Mouse (Mus musculus): ENCODE results near the gene Tmem140.

The Tmem140 gene

DNA sequence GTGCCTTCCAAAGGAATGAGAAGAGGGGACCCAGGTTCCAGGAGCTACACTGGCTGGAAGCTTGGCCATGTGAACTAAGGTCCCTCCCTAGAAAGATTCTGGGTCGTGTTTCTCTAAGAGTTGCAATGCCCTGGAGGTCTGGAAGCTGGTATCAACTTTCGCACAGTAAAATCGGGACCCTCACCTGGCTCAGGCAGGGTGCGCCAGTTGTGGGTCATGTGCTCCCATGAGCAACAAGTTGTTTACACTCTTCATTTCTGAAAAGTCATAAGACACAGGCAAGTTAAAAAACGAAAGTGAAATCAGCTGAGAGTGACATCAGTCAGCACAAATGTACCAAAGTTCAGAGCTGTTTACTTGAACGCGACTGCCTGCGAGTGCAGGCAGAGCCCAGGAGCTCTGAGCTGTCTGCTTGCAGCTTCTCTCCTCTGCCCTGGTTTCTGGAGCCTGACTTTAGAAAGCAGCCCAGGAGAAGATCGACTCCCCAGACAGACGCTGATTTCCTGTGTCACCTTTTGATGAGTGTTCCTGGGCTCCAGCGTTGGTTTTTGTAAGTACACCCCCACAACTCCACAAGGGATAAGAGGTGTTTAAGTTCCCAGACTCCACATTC lies at the start of gene Tmem140:
Gene Tmem140, plus strand, starts transcription at position 356 of the 613 bp plus-strand sequence.
- DNase-seq, result no peak

DNA sequence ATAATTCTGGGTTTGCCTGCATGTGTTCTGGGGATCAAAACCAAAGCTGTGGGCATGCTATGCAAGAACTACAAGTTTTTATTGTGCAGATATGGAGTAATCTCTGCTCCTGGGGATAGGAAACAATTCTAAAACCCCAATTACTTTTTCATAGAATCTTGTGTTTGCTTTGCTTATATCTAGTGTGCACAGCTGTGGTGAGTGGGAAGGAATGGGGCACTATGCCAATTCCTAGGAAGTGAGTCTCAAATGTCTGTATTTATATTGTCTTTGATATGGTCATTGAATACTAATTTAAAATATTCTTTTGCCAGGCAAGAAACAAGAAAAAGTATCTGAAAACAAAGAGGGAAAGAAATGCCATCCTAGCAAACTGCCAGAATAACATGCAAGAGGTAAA lies 38.5 kb upstream of the Tmem140 start:
- DNase-seq, result no peak

DNA sequence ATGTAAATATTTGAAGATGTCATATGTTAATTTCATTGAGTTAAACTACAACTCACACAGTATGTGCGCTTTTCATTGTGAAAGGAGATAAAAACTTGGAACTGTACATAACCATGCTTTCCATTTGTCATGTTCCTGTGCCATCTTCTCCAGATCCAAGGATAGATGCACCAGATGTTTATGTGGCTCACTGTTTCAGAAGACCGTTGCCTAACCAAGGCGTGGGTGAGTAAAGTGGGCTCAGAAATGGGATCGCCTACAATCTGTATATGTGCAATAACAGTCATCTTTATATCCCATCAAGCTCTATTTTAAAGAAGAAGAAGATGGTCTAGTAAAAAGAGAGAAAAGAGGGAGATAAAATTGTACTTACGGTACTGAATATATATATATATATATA lies 30.6 kb upstream of the Tmem140 start:
- no peak for DNase-seq

DNA sequence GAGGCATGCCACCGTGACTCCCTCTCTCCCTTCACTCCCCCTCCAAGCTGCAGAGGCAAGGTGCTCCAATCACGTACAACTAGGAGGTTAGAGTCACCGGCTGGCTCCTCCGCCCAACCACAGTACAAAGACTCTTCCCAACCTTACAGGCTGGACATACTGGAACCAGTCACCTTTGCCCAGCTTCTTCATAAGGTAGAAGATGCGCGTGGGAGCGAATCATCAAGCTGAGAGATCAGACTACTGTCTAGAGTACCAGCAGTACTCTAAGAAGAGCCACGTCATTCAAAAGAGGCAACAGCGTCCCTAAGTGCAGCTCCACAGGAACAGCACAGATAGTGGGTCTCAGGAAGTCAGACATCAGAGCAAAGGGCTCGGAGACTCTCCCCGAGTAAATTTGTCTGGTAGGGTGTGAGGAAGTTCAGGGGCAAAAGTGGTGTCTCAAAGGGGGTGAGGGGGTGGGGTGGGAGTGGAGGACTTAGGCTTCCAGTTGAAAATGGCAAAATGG lies 1.3 kb upstream of the Tmem140 start:
- no peak for DNase-seq

DNA sequence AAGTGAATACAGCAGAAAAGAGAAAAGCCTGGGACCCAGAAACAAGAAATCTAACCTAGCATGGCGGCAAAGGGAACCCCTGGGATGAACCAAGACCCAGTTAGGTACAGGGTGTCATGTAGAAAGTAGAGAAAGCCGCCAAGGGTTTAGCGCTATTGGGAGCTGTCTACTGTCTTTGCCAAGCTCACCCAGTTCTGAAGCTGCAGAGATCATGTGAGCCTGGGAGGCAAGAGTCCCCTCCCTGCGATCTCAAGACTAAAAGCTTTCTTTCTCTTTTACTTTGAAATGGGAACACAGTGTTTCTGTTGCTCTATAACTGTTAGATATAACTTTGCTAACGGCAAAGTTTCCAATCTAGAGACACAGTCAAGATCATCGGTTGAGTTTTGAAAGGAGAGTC lies 565 bp upstream of the Tmem140 start:
- DNase-seq, result no peak

DNA sequence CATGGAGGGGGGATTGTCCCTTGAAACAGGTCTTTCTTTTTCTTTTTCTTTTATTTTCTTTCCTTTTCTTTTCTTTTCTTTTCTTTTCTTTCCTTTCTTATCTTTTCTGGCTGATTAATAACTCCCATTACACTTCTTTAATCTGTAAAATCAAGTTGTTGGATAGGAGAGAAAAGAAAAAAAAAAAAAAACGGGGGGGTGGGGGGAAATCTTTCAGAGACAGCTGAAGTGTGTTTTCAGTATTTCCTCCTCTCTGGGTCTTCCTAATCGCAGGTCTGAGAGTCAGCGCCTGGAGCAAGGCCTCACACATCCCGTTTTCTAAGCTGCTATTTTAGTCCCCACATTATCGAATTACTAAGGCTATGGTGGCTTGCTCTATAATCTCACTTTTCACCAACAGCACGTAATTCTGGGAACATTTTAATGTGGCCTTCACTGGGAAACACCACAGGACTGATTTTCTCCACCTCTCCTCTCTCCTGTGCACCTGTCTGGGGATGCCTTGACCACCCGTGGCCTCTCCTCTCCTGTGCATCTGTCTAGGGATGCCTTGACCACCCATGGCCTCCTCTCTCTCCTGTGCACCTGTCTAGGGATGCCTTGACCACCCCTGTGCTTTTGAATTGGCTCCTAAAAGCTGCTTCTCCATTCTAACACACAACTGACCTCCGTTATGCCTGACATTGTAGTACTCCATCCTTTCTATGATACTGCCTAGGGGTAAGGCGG lies 1.0 kb downstream of the Tmem140 start:
- no peak for DNase-seq

DNA sequence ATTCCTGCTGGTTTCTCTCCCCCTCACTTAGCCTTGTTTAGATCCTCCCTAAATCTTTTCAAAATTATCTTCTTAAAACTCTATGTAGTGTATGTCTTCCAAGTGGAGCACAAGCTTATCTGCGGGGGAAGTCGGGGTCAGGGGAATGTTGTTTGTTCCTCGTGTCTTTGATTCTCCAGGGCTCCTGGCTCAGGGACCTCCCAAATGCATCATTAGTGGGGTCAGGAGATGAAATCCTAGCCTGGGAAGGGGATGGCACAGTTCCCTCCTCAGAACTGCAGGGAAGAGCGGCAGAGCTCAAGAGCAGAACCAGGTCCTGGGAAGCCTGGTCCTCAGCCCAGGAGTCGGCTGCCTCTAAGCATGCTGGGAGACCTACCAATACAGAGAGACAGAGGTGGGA lies 2.3 kb downstream of the Tmem140 start:
- DNase-seq, result no peak

DNA sequence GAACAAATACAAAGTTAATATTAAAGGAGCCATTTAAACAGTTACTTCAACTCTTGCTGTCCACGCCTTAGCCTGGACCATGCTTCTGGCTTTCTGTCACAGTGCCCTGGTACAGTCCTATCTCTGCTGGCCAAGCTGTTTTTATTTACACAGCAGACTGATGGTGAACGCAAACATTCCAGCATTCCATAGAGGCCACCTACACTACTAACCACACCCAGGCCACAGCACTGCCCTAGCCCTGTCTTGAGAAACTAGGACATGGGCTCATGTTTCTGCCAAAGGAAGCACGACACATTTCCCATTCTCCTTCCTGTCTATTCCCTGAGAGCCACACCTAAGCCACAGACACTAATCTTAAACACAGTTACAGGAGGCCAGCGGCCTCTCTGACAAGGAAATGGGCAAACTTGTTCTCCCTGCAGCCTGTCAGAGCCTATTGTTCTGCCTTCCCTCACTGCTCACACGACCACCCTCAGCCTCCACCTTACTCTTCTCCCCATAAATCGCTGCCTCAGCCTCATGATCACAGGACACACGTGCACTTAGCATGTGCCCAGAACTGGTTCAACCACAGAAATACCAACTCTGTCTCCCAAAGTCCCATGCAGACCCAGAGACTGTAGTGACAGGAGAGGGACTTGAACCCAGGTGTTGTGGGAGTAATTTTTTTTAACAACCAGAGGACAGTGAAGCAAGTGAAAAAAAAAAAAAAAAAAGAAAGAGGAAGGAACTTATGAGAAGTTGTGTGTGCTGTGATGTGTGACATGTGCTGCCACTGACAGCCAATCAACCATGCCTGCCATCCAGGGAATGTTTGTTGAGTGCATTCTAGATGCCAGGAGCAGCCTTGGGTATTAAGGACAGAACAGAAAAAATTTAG lies 3.0 kb downstream of the Tmem140 start:
- no peak for DNase-seq

DNA sequence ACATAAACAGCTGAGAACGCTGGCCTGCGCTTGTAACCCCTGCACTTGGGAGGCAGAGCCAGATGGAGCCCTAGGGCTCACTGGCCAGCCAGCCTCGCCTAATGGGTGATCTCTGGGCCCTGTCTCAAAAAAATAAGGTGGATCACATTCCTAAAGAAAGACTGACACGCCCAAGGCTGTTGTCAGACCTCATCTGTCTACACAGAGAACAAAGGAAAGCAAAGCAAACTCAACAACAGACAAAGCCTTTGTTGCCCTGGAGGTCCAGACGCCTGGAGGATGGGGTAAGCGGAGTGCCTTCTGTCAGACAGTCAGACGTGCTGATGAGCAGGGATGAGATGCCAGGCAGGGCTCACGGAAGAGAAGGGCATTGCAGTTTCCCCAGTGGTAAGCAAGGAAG lies 3.8 kb downstream of the Tmem140 start:
- DNase-seq, result no peak

DNA sequence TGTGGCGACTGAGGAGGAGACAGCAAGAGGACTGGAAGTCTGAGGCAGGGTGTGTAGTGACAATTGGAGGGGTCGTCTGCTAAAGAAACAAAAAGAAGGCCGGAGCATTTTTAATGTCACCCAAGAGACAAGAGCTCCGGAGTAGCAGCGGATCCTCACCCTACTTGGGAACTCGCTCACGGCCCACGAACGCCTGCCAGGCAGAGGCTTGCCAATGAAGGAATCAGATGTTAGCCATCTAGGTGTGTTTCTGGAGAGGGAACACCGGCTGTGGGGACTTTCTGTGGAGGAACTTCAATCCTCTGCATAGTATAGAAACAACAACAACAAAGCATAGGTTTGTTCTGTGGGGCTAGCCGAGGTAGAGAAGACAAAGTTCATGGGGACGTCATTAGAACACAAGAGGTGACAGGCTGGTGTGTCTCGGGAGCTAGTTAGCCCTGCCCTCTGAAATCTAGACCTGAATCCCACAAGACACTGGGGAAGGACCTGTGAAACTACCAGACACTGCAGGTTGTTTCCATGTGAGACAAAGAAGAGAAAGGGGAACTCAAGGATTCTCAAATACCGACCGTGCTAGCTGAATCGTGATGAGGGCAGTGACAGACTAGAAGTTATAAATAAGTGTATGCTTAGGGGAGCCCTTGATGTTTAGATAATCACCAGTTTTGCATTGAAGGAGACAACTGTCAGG lies 4.5 kb downstream of the Tmem140 start:
- no peak for DNase-seq

DNA sequence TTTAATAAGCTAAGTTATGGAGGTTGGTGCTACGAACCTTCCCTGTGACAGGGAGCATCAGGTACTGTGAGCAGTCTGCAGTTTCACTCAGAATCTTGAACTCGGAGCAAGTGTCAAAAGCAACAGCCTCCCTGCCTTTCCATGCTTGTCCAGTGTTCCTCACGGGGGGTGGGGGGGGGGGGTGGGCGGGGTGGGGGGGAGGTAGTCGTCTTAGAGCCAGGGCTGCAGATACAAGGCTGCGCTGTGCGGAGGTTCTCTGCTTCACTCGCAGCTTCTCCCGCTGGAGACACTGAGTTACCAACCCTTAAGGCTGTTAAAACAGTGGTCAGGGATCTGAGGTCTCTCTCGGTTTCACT lies 5.0 kb downstream of the Tmem140 start:
- no peak for DNase-seq

DNA sequence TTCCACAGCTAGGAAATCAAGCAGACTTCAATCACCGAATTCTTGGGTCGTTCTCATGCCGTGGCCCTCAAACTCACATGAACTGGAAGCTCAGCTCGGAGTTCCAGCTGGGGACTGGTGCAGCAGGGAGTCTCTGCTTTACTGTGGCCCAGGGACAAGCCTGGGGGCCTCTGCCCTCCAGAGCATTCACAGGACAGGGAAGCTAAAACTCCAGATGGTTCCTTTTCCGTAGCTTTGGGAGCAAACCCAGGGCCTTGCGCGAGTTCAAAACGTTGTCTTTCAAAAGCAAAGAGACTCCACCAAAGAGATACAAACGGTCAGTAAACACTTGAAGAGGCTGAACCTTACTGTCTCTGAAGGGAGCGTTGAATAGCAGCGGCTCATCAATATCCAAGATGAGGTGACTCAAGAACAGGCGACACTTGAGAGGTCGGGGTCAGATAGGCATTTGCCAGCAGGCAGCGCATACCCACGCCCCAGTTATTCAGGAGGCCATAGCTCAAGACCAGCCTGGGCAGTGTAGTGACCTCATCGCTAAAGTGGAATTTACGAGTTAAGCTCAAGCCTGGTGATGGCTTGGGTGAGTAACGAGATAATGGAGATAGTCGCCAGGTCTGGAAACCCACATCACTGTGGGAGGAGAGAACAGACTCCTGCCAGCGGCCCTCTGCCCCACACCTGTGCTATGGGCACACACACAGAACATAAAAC lies 5.7 kb downstream of the Tmem140 start:
- no peak for DNase-seq

DNA sequence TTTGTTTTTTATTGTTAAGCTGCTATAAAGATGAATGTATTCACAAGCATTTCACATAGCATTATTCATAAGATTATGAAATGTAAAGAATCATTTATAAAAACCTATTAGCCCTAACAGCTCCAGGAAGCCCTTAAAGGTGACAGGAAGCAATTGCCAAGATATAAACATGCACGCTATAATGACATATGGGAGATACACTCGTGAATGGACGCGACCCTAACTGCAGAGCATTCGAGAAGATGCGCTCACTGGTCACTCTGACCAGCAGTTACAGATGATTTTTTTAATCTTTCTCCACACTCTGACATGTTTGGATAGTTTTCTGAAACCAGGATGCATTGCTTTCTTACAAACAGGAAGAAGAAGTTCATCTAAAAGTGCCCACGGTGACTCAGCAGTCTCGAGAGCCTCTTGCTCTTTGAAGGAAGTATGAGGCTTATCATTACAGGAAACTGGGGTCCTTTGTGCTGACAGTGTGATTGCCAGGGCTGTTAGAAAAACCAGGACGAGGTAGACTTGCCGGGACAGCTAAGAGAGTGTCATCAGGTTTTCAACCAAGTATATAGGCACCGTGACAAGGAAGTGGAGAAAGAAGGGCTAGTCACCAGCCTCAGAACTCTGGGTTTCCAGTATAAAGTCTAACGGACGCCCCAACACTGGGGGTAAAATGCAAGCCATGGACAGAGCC lies 6.4 kb downstream of the Tmem140 start:
- no peak for DNase-seq

DNA sequence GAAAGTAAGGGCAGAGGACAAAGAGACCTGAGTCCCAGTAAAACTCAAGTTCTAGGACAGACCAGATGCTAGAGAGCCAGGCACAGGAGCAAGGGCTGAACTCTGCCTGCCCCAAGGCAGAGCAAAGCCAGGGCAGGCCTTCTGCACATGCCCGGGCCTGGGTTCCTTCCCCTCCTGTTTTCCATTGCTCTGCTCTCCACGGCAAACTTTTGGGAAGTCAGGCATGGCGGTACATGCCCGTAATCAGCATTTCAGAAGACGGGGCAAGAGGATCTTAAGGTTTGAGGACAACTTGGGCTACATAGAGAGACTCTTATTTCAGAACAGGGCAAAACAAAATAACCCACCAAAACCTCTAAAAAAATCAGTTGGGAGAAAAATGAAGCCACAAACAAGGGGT lies 7.2 kb downstream of the Tmem140 start:
- no peak for DNase-seq

DNA sequence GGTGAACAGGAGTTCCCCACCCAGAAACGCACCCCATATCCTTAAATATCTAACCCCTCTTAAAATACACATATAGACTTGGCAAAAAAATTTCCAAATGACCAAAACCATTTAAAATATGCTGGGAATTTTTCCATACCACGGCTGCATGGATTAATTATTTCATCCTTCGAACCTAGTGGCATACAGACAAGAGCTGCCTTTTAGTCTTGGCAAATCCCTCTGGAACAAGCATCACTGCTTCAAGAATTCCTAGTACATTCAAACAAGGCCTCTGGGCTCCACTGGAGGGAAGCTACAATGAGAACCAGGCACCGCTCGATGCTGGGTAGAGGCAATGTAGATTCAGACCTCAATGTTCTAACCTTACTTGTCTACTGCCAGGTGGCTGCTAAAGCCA lies 7.8 kb downstream of the Tmem140 start:
- DNase-seq, result no peak

DNA sequence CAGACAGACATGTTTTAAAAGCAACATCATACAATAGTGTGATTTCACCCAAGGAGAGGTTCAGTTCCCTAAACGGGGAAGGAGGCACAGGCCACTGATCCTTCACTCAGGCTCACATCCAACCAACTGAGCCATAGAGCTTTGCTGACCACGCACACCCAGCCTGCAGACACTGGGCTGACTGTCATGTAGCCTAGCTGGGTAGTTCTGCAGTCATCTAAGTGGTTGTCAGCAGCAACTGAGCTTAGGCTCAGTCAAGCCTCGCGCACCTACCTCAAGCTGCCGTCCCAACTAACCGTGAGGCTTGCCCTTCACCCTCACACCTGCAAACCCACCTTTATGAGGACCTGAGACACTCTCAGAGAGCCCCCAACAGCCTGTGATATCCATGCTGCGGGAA lies 9.0 kb downstream of the Tmem140 start:
- DNase-seq, result no peak

DNA sequence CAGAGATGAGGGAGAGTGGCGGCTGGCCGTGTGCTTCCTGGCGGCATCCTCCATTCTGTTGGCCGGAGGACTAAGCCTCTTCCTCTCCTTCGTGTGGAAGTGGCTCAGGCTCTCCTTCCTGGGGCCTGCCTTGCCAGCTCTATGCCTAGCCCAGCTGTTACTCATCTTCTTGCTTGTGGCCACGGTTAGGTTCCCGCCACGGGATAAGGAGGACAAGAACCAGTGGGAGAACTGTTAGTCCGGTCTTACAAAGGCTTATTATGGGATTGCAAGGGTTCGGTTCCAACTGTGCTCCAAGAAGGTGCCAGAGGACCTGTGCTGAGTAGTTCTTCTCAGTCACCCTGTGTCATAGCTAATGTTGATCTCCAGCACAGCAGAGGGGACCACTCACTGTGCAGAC lies 9.9 kb downstream of the Tmem140 start:
- no peak for DNase-seq

DNA sequence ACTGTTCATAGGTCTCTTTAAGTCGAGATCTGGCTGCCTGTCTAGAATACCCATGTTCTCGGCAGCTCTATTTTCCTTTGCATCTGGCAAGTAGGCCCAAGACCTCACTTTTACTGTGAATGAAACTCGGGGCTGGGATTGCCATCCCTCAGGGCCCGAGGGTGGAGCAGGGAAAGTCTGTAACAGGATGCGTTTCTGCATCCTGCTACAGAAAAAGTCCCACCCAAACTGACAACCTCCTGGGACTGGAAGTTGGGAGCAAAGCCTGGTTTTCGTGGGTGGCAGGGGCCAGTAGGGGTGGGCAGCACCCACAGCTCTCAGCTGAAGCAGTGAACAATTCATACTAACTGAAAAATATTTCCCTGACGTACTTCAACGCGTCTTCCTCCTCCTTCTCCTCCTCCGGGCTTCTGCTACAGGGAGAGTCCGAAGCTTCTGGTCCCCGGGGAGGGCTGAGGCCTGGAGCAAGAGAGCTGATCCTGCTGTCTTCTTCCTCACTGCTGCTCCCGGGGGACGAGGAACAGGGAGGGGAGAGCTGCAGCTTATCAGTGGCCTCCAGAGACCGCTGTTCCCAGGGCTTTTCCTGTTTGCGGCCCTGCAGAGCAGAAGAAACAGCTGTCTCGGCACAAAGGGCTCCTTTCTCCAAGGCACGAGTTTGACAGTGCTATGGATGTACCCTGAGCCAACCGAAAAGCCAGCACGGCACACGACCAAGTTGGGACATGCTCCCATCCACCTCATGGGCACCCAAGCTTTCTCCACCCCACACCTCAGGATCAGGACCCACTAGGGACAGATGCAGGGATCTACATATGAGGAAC lies 11.4 kb downstream of the Tmem140 start:
- DNase-seq, result no peak

DNA sequence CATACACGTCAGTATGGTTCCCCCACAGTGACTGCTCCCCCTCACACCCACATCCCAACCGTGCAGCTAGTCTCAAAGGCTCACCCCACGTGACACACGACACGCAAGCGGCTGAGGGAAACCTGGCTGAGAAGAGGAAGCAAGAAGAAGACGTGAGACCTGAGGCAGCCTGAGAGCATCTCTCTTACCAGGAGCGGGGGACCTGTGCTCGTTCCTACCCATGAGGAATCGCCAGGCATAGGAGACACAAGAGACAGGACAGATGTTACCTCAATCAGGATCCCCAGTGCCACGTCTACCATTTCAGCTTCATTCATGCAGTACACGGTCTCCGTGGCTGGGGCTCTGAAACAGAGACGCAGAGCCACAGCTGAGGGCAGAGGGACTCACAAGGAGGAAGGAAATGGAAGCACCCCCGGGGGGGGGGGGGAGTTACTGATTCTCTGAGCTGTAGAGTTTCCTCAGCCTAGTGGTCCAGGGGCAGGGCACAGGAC lies 12.4 kb downstream of the Tmem140 start:
- DNase-seq, result no peak

DNA sequence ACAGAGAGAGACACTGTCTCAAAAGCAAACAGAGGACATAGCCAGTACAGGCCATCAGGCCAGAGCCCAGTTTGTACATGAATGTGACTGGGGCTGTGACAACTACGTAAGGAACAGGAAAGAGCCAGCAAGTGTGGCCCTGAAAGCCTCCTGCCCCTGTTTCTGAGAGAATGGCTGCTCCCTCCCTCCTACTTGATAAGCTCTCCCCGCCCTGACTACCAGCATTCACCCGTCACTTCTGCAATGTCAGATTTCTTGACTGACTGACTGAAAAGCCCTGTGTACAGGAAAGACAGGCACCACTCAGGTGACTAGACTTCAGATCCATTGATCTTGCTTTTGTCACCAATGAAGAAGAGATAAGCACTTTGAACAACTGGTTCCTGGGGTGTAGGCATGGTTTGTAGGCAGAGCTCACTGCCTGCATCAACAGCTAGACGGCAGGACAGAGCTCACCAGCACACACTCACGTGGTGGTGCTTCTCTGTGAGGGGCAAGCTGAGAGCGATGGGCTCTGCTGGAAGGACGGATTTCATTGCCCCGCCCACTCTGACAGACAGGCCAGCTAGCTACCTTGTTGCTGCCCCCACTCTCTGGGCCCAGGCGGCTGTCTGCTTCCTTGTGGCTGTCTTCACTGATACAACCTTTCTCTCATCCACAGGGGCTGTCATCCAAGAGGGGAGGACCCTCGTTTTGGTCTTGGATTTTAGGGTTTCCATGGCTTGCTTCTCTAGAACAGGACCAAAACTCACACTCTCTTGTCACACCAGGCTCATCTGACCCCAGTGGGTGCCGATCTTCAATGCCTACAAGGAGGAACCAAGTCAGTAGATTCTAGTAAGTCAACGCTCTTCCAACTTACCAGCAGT lies 13.3 kb downstream of the Tmem140 start:
- DNase-seq, result no peak

All from embryo, embryonic 11 days (tissue).